Mouse (Mus musculus) thymus, adult 2 months (tissue): ENCODE measurements at regions not wholly inside any gene's neighbourhood (a gene's known extent, or its start where the extent isn't known, plus 50 kb on each side); places are given as distances from the start of the nearest gene placed in this dataset.

ENCODE experiments used
- CTCF ChIP-seq: fragments of 200-500 bp; IDR thresholded peaks from 2 replicates; pipeline ENCODE4 v1.5.1; 2012; ENCODE audit warnings: mild to moderate bottlenecking, control low read depth, low read length, moderate library complexity, borderline replicate concordance; ENCODE audit not compliant: control insufficient read depth, poor library complexity, insufficient read depth; ENCODE audit errors: extremely low read depth
- POLR2A ChIP-seq: fragments of 200-500 bp; IDR thresholded peaks from 2 replicates; pipeline ENCODE4 v1.6.1; 2012; ENCODE audit warnings: mild to moderate bottlenecking, low read length, control low read depth, moderate library complexity; ENCODE audit not compliant: control insufficient read depth, poor library complexity, insufficient read depth; ENCODE audit errors: extremely low read depth

- TF ChIP-seq CTCF (no peak), POLR2A (no peak)
Observed at GRCm38 (mm10) chr9:66659781-66660445, 53.6 kb upstream of the Car12 start.
